Mouse (Mus musculus) forebrain, embryonic 11.5 days (tissue): ENCODE measurements around the gene Olfr654. TPM values are rescaled to one million over a fixed set of nuclear protein-coding genes. Genes with fewer than 3 reads are reported as not detected.

Experiments
- ATAC-seq: fragments of 200-750 bp; cut with Nextera tagmentation; replicated peaks from 2 replicates; pipeline ENCODE4 v1.8.0; 2017; ENCODE audit warnings: moderate TSS enrichment; ENCODE audit not compliant: low FRiP score
- DNase-seq: peaks from one replicate; pipeline ENCODE4 v3.0.0-alpha.2; 2017; ENCODE audit warnings: low spot score
- H3K27ac ChIP-seq: fragments of 300-500 bp; sonication (generic); 2 replicates; pipeline ENCODE4 v1.5.1; 2014; ENCODE audit warnings: low read depth, low read length
- H3K27me3 ChIP-seq: fragments of 300-500 bp; sonication (generic); 2 replicates; pipeline ENCODE4 v1.6.1; 2014; ENCODE audit warnings: mild to moderate bottlenecking, low read length, mixed read lengths; ENCODE audit not compliant: control insufficient read depth, insufficient read depth
- H3K36me3 ChIP-seq: fragments of 300-500 bp; sonication (generic); 2 replicates; pipeline ENCODE4 v1.6.1; 2014; ENCODE audit warnings: mild to moderate bottlenecking, low read length, moderate library complexity, mixed read lengths; ENCODE audit not compliant: control insufficient read depth, insufficient read depth
- H3K4me1 ChIP-seq: fragments of 300-500 bp; sonication (generic); replicated peaks from 2 replicates; pipeline ENCODE4 v1.6.1; 2014; ENCODE audit warnings: low read length, mixed read lengths; ENCODE audit not compliant: control insufficient read depth, insufficient read depth
- H3K4me2 ChIP-seq: fragments of 300-500 bp; sonication (generic); 2 replicates; pipeline ENCODE4 v1.6.1; 2014; ENCODE audit warnings: low read depth, mild to moderate bottlenecking, low read length, moderate library complexity, mixed read lengths; ENCODE audit not compliant: severe bottlenecking
- H3K4me3 ChIP-seq: fragments of 300-500 bp; sonication (generic); 2 replicates; pipeline ENCODE4 v1.5.1; 2014; ENCODE audit warnings: low read depth, low read length
- H3K9ac ChIP-seq: fragments of 300-500 bp; sonication (generic); 2 replicates; pipeline ENCODE4 v1.6.1; 2014; ENCODE audit warnings: low read length
- H3K9me3 ChIP-seq: fragments of 300-500 bp; sonication (generic); 2 replicates; pipeline ENCODE4 v1.6.1; 2016; ENCODE audit warnings: low read length, mixed read lengths; ENCODE audit not compliant: control insufficient read depth
- WGBS: fragments of 180-500 bp; shearing (Covaris S2); extraction: QIAGEN DNeasy Blood & Tissue Kit; methylation state at CpG from one replicate; pipeline ENCODE4 v1.1.7; 2014; 5-methylcytosine and 5-hydroxymethylcytosine counted together
- polyA plus RNA-seq: library from polyadenylated mRNA; unstranded; fragments of >200 nt; fragmentation: Nextera tagmentation; extraction: Ambion mirVana; gene quantifications from 2 replicates; pipeline ENCODE4 v1.2.1, GENCODE M21; 2014

Olfr654 gene
- polyA plus RNA-seq, 1 experiment from 2014 or later: not detected

DNA sequence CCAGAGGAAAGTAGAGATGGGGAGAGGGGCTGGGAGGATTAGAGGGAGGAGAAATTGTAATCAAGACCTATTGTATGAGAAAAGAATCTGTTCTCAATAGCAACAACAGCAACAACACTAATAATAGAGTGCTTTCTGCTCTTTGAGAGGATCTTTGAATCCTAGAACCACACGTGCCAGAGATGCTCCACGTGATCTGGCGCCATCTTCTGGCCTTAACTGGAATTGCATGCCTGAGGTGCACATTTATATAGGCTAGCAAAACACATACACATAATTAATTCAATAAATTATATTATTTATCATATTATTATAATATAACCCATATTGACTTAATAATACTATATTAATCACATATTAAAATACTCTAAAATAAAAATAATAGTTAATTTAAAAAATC, 16.3 kb downstream of the Olfr654 start:
- no peak overlapping the region for H3K4me3 ChIP-seq
- H3K27ac ChIP-seq: no peak overlapping the region
- 3% methylated on average over 3 of the region's 3 CpGs for WGBS
- no peaks in the 10 kb centered on the region for H3K36me3 ChIP-seq
- no peaks in the 10 kb centered on the region for H3K27me3 ChIP-seq
- no peak overlapping the region for H3K4me2 ChIP-seq
- DNase-seq: peak; percentile 59
- no peaks in the 10 kb centered on the region for H3K4me1 ChIP-seq
- ATAC-seq: peak; percentile 60; the same call in 1 of the 2 replicates
- no peak overlapping the region for H3K9ac ChIP-seq
- no peaks in the 10 kb centered on the region for H3K9me3 ChIP-seq

DNA sequence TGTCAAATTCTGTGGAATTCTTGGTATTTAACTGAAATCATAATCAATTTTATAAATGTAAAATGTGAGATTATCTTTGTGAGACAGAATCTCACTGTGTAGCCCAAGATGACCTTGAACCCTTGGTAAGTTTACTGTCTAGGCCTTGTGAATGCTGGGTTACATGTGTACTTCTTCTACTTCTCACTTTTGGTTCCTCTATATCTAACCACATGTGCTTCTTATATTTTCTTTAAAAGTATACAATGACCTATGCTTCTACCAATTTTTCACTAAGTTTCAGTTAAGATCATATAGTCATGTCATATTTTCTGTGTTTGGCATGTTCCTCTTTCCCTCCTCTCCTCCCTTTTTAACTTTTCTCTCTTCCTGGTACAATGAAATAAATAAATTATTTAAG, 17.9 kb downstream of the Olfr654 start:
- no peak overlapping the region for H3K27ac ChIP-seq
- DNase-seq (no peak), ATAC-seq (no peak)
- no peak overlapping the region for H3K4me2 ChIP-seq
- no peaks in the 10 kb centered on the region for H3K36me3 ChIP-seq
- no peak overlapping the region for H3K9ac ChIP-seq
- H3K9me3 ChIP-seq: no peaks in the 10 kb centered on the region
- H3K4me3 ChIP-seq: no peak overlapping the region
- no peaks in the 10 kb centered on the region for H3K27me3 ChIP-seq
- H3K4me1 ChIP-seq: no peaks in the 10 kb centered on the region

DNA sequence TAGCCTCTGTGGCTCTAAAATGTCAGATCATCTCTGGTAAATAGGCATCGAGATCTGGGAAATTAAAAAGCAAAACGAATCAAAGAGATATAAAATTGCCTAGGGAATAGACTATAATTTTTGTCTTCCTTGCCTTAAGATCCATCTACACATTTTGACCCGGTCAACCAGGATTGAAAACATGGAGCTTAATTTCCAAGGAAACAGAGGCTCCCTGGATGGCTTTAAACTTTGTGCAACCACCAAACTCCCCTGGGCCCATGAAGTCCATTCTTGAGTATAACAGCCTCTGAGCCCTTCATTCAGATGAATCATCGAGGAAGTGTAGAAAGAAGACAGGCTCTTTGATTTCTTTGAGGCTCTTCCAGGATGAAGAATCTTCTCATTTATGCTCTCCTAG, 26.8 kb downstream of the Olfr654 start, which contains the start of gene Olfr656:
Gene Olfr656 (plus strand): TSS at position 301 of the 400 bp plus-strand sequence.
- Histone ChIP-seq H3K9ac (no peak within 1 kb of the TSS), H3K27me3 (no peaks in the 10 kb centered on the region), H3K9me3 (no peaks in the 10 kb centered on the region), H3K4me2 (no peak within 1 kb of the TSS), H3K36me3 (no peaks in the 10 kb centered on the region), H3K27ac (no peak within 1 kb of the TSS), H3K4me3 (no peak within 1 kb of the TSS), H3K4me1 (no peaks in the 10 kb centered on the region)
- 77% methylated on average over 4 of the region's 4 CpGs for WGBS
- ATAC-seq: no peak
- no peak for DNase-seq

DNA sequence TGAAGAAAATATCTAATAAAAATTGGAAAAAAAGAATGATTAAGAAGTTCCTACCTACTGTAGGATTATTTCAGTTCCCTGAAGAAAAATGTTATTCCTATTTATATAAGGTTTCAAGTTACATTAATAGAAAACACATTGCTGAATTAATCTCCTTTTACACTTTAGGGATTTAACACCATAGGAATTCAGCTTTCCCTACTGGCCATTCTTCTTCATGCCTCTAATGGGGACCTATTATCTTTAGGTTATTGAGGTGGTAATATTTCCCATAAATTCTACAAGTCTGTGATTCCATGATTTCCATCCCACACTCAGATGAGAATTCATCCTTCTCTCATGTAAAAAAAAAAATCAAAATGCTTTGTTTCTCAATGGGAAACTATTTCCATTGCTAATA, 37.7 kb downstream of the Olfr654 start, which contains the start of gene Olfr657:
Gene Olfr657 (plus strand): TSS at position 301 of the 400 bp plus-strand sequence.
- no peak within 1 kb of the TSS for H3K4me3 ChIP-seq
- DNase-seq: no peak
- H3K9me3 ChIP-seq: no peaks in the 10 kb centered on the region
- no peaks in the 10 kb centered on the region for H3K4me1 ChIP-seq
- H3K36me3 ChIP-seq: no peaks in the 10 kb centered on the region
- no peaks in the 10 kb centered on the region for H3K27me3 ChIP-seq
- ATAC-seq: no peak
- H3K27ac ChIP-seq: no peak within 1 kb of the TSS
- no peak within 1 kb of the TSS for H3K4me2 ChIP-seq
- H3K9ac ChIP-seq: no peak within 1 kb of the TSS

Other genes with a start within 250 kb of the Olfr654 start
- 0.69 and 0.75 TPM in 2 replicates for gene Trim12c, start 233.7 kb upstream of the Olfr654 start, polyA plus RNA-seq
- not detected in 2 replicates for gene Trim30b, start 217.1 kb upstream of the Olfr654 start, polyA plus RNA-seq
- gene Trim30c, start 186.2 kb upstream of the Olfr654 start, polyA plus RNA-seq: 0.16 TPM in 1 of 2 replicates, not detected in the other
- 0.33 and 0.45 TPM in 2 replicates for gene Trim30a, start 121.8 kb upstream of the Olfr654 start, polyA plus RNA-seq
- gene Trim30d, start 79.2 kb upstream of the Olfr654 start, polyA plus RNA-seq: 0.08 TPM in 1 of 2 replicates, not detected in the other
- gene Olfr651, start 36.9 kb upstream of the Olfr654 start, polyA plus RNA-seq: not detected in 2 replicates
- gene Olfr652, start 26.1 kb upstream of the Olfr654 start, polyA plus RNA-seq: not detected in 2 replicates
- gene Olfr653, start 9.7 kb upstream of the Olfr654 start, polyA plus RNA-seq: not detected in 2 replicates
- gene Olfr655, start 14.8 kb downstream of the Olfr654 start, polyA plus RNA-seq: not detected in 2 replicates
- not detected in 2 replicates for gene Olfr656, start 26.9 kb downstream of the Olfr654 start, polyA plus RNA-seq
- gene Olfr657, start 37.8 kb downstream of the Olfr654 start, polyA plus RNA-seq: not detected in 2 replicates
- not detected in 2 replicates for gene Olfr658, start 60.3 kb downstream of the Olfr654 start, polyA plus RNA-seq
- gene Olfr659, start 79.7 kb downstream of the Olfr654 start, polyA plus RNA-seq: not detected in 2 replicates
- not detected in 2 replicates for gene Olfr661, start 99.5 kb downstream of the Olfr654 start, polyA plus RNA-seq
- gene Usp17le, start 190.4 kb downstream of the Olfr654 start, polyA plus RNA-seq: not detected in 2 replicates